Mouse (Mus musculus): ENCODE measurements around the gene Rnf38. TPM values are rescaled to one million over a fixed set of nuclear protein-coding genes. Genes with fewer than 3 reads are reported as not detected.
A peak's percentile ranks its signal among the peaks of the same experiment; 100 is the strongest.

Rnf38 gene
- polyA plus RNA-seq, 2 experiments: 14.0 to 24.7 TPM

GRCm38 (mm10) chr4:44156481-44156880 is 77.1 kb downstream of the Rnf38 start:
- Histone ChIP-seq H3K36me3 (replicated peaks; ENCODE audit: control insufficient read depth, insufficient read depth, low read depth) (peaks cover 6% of the 10 kb centered on the region; the same call in 1 of the 2 replicates), H3K4me3 (ENCODE audit: insufficient read depth in 1 of 2, low read depth in 2 of 2, low read length in 2 of 2) (no peak overlapping the region), H3K9ac (replicated peaks) (no peak overlapping the region), H3K27me3 (ENCODE audit: control insufficient read depth, insufficient read depth, low read length) (no peaks in the 10 kb centered on the region), H3K4me2 (ENCODE audit: low read depth) (no peak overlapping the region), H3K27ac (no peak overlapping the region), H3K9me3 (ENCODE audit: control insufficient read depth, low read length) (no peaks in the 10 kb centered on the region), H3K4me1 (replicated peaks; ENCODE audit: control insufficient read depth in 2 of 2, insufficient read depth in 2 of 2, low read length in 1 of 2) (peaks cover 19 to 22% of the 10 kb centered on the region in 2 experiments)
- DNase-seq (ENCODE audit: low read depth in 3 of 3, low spot score in 3 of 3) (no peak), ATAC-seq (ENCODE audit: insufficient read depth) (no peak)
- 51% methylated on average over 6 of the region's 6 CpGs for WGBS (ENCODE audit: insufficient replicate concordance)
- no peak for TF ChIP-seq CTCF (IDR thresholded peaks at IDR 0.05; ENCODE audit: low read depth)
- TF ChIP-seq EP300 (IDR thresholded peaks at IDR 0.05; ENCODE audit: low read depth): no peak

DNA sequence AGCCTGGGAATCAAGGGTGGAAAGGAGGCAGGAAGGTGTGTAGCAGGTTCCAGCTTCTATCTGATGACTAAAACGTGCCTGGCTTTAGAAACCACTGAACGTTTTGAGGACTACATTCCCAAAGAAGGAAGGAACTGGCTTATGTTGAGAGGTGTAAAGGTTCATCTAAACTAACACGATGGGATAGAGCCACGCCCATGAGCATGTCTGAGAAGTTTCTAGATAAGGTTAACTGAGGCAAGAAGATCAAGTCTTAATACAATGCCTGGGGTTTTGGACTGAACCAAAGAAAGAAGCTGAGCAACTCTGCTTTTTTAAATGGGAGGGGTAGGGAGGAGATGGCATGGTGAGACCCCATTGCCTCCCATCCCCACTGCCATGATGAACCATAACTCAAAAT is 78.7 kb downstream of the Rnf38 start:
- WGBS (ENCODE audit: insufficient replicate concordance): 23% methylated on average over 4 of the region's 4 CpGs
- peak in 2 of 3 experiments; percentile 31 to 49 for DNase-seq (ENCODE audit: low read depth in 3 of 3, low spot score in 3 of 3)

GRCm38 (mm10) chr4:44152904-44153303 is 80.7 kb downstream of the Rnf38 start:
- no peaks in the 10 kb centered on the region for H3K27me3 ChIP-seq (ENCODE audit: control insufficient read depth, insufficient read depth, low read length)
- no peak for ATAC-seq (ENCODE audit: insufficient read depth)
- H3K4me1 ChIP-seq (replicated peaks; ENCODE audit: control insufficient read depth in 2 of 2, insufficient read depth in 2 of 2, low read length in 1 of 2): peaks cover 12 to 14% of the 10 kb centered on the region in 2 experiments
- 77% methylated on average over 4 of the region's 4 CpGs for WGBS (ENCODE audit: insufficient replicate concordance)
- TF ChIP-seq EP300 (IDR thresholded peaks at IDR 0.05; ENCODE audit: low read depth): no peak
- no peak for TF ChIP-seq CTCF (IDR thresholded peaks at IDR 0.05; ENCODE audit: low read depth)
- H3K27ac ChIP-seq: no peak overlapping the region
- no peaks in the 10 kb centered on the region for H3K9me3 ChIP-seq (ENCODE audit: control insufficient read depth, low read length)
- no peak overlapping the region for H3K4me2 ChIP-seq (ENCODE audit: low read depth)
- no peak overlapping the region for H3K9ac ChIP-seq (replicated peaks)
- H3K4me3 ChIP-seq (ENCODE audit: insufficient read depth in 1 of 2, low read depth in 2 of 2, low read length in 2 of 2): no peak overlapping the region
- DNase-seq (ENCODE audit: low read depth in 3 of 3, low spot score in 3 of 3): no peak
- peaks cover 20% of the 10 kb centered on the region for H3K36me3 ChIP-seq (replicated peaks; ENCODE audit: control insufficient read depth, insufficient read depth, low read depth)

More for the DNA sequence above, 78.7 kb downstream of the Rnf38 start:
- peaks cover 12 to 14% of the 10 kb centered on the region in 2 experiments for H3K4me1 ChIP-seq (replicated peaks; ENCODE audit: control insufficient read depth in 2 of 2, insufficient read depth in 2 of 2, low read length in 1 of 2)
- no peaks in the 10 kb centered on the region for H3K27me3 ChIP-seq (ENCODE audit: control insufficient read depth, insufficient read depth, low read length)
- no peak for ATAC-seq (ENCODE audit: insufficient read depth)
- peaks cover 11% of the 10 kb centered on the region for H3K36me3 ChIP-seq (replicated peaks; ENCODE audit: control insufficient read depth, insufficient read depth, low read depth)
- TF ChIP-seq CTCF (IDR thresholded peaks at IDR 0.05; ENCODE audit: low read depth) (no peak), EP300 (IDR thresholded peaks at IDR 0.05; ENCODE audit: low read depth) (no peak)
- no peak overlapping the region for H3K9ac ChIP-seq (replicated peaks)
- peak overlapping the region; percentile 3; the same call in 1 of the 2 replicates for H3K27ac ChIP-seq
- no peaks in the 10 kb centered on the region for H3K9me3 ChIP-seq (ENCODE audit: control insufficient read depth, low read length)
- H3K4me2 ChIP-seq (ENCODE audit: low read depth): peak overlapping the region; percentile 41
- no peak overlapping the region for H3K4me3 ChIP-seq (ENCODE audit: insufficient read depth in 1 of 2, low read depth in 2 of 2, low read length in 2 of 2)

- H3K4me1 ChIP-seq (replicated peaks; ENCODE audit: control insufficient read depth in 2 of 2, insufficient read depth in 2 of 2, low read length in 1 of 2): no peaks in the 10 kb centered on the region
- H3K9me3 ChIP-seq (ENCODE audit: control insufficient read depth, low read length): no peaks in the 10 kb centered on the region
- TF ChIP-seq EP300 (IDR thresholded peaks at IDR 0.05; ENCODE audit: low read depth) (no peak), CTCF (IDR thresholded peaks at IDR 0.05; ENCODE audit: low read depth) (no peak)
- no peak overlapping the region for H3K9ac ChIP-seq (replicated peaks)
- 78% methylated on average over 12 of the region's 12 CpGs for WGBS (ENCODE audit: insufficient replicate concordance)
- DNase-seq (ENCODE audit: low read depth in 3 of 3, low spot score in 3 of 3): no peak
- no peak overlapping the region for H3K4me3 ChIP-seq (ENCODE audit: insufficient read depth in 1 of 2, low read depth in 2 of 2, low read length in 2 of 2)
- no peaks in the 10 kb centered on the region for H3K27me3 ChIP-seq (ENCODE audit: control insufficient read depth, insufficient read depth, low read length)
- no peak overlapping the region for H3K4me2 ChIP-seq (ENCODE audit: low read depth)
- H3K36me3 ChIP-seq (replicated peaks; ENCODE audit: control insufficient read depth, insufficient read depth, low read depth): peaks cover 16% of the 10 kb centered on the region
- no peak for ATAC-seq (ENCODE audit: insufficient read depth)
- H3K27ac ChIP-seq: no peak overlapping the region
These were observed 106.8 kb downstream of the Rnf38 start for GRCm38 (mm10) chr4:44126805-44127204.

- no peaks in the 10 kb centered on the region for H3K36me3 ChIP-seq (replicated peaks; ENCODE audit: control insufficient read depth, insufficient read depth, low read depth)
- H3K27me3 ChIP-seq (ENCODE audit: control insufficient read depth, insufficient read depth, low read length): no peaks in the 10 kb centered on the region
- H3K9me3 ChIP-seq (ENCODE audit: control insufficient read depth, low read length): no peaks in the 10 kb centered on the region
- H3K4me2 ChIP-seq (ENCODE audit: low read depth): no peak overlapping the region
- no peak overlapping the region for H3K4me3 ChIP-seq (ENCODE audit: insufficient read depth in 1 of 2, low read depth in 2 of 2, low read length in 2 of 2)
- H3K9ac ChIP-seq (replicated peaks): no peak overlapping the region
- 36% methylated on average over 9 of the region's 9 CpGs for WGBS (ENCODE audit: insufficient replicate concordance)
- H3K4me1 ChIP-seq (replicated peaks; ENCODE audit: control insufficient read depth in 2 of 2, insufficient read depth in 2 of 2, low read length in 1 of 2): no peaks in the 10 kb centered on the region
- DNase-seq (ENCODE audit: low read depth in 3 of 3, low spot score in 3 of 3) (peak; percentile 17 to 28 (median 17)), ATAC-seq (ENCODE audit: insufficient read depth) (no peak)
- TF ChIP-seq EP300 (IDR thresholded peaks at IDR 0.05; ENCODE audit: low read depth): no peak
- peak; percentile 60; the same call in 1 of the 2 replicates for TF ChIP-seq CTCF (IDR thresholded peaks at IDR 0.05; ENCODE audit: low read depth)
- H3K27ac ChIP-seq: no peak overlapping the region
These were observed 114.0 kb downstream of the Rnf38 start for GRCm38 (mm10) chr4:44119410-44120201.

Measured in liver, embryonic 14.5 days (tissue).